Mouse (Mus musculus) G1E-ER4 (cell line): Measurements from ENCODE around the gene Nkap. TPM values are rescaled to one million over a fixed set of nuclear protein-coding genes. Genes with fewer than 3 reads are reported as not detected.

Experiments used
- GATA1 ChIP-seq: IDR thresholded peaks from one replicate; pipeline ENCODE4 v1.8.0; 2012; ENCODE audit warnings: low read length, inconsistent platforms
- polyA plus RNA-seq: library from polyadenylated mRNA; stranded (reverse); fragments of >175 nt; gene quantifications from 2 replicates; pipeline ENCODE4 v1.2.3, GENCODE M21; 2012

Gene Nkap
- polyA plus RNA-seq, result 11.3 and 11.6 TPM in 2 replicates

DNA sequence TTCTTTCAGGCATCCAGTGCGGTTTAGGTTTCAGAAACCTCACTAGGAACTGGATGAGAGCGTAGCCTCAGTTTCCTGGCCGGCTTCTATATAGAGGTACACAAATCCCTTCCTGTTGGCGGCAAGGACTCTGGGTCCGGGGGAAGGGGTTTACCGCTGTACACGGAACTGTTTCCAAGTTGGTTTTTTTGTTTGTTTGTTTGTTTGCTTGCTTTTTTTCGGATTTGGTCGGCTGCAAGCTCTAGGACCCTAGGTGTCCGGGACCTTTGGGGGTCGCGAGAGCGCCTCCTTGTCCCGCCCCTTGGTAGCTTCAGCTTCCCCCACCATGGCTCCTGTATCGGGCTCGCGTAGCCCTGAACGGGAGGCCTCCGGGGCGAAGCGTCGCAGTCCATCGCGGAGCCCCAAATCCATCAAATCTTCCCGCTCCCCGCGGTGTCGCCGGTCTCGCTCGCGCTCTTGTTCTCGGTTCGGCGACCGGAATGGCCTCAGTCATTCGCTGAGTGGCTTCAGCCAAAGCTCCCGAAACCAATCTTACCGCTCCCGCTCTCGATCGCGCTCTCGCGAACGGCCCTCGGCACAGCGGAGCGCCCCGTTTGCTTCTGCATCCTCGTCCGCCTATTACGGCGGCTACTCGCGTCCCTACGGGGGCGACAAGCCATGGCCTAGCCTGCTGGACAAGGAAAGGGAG is at the start of gene Nkap:
Nkap (plus strand) TSS at position 125 of the 688 bp plus-strand sequence.
- no peak for TF ChIP-seq GATA1

- no peak for TF ChIP-seq GATA1
Observed at GRCm38 (mm10) chrX:37081194-37081593, 45.4 kb upstream of the Nkap start.

DNA sequence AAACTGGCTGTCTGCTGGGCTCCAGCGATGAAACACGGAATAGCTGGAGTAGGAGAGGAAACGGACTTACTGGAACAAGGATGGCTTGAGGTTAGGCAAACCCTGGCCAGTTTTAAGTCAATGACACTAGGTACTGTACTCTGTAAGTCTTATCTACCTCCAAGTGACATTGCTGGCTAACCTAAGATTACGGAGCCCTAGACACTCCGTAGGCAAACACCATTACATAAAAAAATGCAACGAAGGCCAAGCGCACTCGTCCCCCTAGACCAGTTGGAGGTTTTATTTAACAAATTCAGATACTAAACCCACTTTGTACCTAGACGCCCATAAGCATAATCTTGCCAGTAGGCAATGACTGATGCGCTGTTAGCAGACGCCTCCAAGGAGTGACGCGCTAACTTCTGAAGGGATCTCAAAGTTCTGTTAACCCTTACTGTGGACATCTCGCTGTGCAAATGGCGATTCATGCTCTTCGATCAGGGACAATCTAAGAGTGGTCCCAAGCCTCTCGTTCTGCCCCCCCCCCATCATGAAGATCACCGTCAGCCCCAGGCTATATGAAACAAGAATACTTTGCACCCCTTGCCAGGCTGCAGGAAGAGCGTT is 42.2 kb upstream of the Nkap start:
- no peak for TF ChIP-seq GATA1

- TF ChIP-seq GATA1, result no peak
Observed at GRCm38 (mm10) chrX:37084927-37085660, 41.5 kb upstream of the Nkap start, which contains the start of gene Rpl39. Rpl39 (minus strand) TSS chrX:37085402.

DNA sequence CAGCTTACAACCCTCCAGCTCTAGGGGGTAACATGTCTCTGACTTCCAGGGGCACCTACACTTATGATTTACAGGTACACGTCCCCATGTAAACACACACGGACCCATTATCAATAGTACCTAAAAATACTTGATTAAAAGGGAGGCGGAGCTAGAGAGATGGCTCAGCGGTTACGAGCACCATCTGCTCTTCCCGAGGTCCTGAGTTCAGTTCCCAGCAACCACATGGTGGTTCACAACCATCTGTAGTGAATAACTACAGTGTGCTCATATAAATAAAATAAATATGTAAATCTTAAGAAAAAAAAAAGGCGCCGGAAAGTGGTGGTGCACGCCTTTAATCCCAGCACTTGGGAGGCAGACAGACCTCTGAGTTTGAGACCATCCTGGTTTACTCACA is 40.9 kb upstream of the Nkap start:
- no peak for TF ChIP-seq GATA1

- TF ChIP-seq GATA1, result no peak
Observed at GRCm38 (mm10) chrX:37088778-37089177, 37.8 kb upstream of the Nkap start.

DNA sequence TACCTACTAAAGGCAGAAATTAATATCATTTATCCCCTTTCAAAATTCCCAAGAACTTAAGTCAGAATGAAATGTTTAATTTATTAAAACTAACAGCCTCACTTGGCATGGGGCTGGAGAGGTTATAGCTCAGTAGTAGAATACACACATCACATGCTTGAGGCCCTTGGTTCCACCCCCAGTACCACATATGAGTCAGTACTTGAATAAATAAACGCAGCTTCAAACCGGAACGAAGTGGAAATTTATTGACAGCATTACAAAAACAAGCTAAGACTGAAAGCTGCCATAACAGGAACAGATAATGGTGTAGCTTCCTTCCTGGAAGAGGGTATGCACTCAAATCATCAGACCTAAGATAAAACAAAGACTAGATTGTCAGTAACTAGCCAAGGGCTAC is 35.1 kb upstream of the Nkap start:
- no peak for TF ChIP-seq GATA1

- no peak for TF ChIP-seq GATA1
Observed at GRCm38 (mm10) chrX:37095106-37095768, 31.4 kb upstream of the Nkap start.

- TF ChIP-seq GATA1, result no peak
Observed at GRCm38 (mm10) chrX:37098681-37099080, 27.9 kb upstream of the Nkap start.

DNA sequence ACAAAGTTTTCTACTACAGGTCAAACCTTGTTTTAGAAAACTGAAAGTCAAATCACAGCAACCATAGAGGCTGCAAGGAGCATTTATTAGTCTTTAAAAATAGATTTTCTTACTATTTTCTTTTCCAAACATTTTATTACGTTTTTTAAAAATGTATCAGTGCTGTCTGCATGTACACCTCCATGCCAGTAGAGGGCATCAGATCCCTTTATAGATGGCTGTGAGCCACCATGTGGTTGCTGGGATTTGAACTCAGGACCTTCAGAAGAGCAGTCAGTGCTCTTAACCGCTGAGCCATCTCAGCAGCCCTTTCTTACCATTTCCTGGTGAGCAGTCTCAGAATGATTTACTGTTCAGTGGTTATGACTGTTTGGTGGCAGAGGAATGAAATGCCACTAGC is 22.8 kb upstream of the Nkap start:
- TF ChIP-seq GATA1, result no peak

GRCm38 (mm10) chrX:37109526-37110192 is 16.9 kb upstream of the Nkap start:
- no peak for TF ChIP-seq GATA1

DNA sequence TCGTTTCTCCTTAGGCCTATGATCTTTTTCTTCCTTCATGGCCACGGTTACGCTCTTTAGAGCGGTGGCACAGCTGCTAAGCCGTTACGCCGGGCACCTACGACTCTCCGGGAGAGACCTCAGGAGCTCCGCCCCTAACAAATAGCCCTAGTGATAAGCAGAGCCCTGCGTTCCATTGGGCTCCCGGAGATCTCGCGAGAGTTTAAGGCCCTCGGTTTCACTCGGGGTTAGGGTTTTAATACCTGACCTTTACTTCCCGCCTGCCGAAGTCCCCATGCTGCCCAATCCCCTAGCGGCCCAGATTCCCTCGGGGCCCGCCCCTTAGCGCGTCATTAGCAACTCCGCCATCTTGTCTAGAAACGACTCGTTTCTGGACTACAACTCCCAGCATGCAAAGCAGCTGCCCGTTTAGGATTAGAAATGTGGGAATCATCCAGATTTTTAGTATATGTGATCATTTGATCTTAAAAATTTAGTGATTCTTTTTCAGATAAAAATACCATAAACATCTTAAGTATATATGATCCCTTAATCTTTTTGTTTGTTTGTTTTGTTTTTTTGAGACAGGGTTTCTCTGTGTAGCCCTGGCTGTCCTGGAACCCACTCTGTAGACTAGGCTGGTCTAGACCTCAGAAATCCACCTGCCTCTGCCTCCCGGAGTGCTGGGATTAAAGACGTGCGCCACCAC is 16.3 kb upstream of the Nkap start, which contains the start of gene Upf3b:
Upf3b (minus strand) TSS at position 130 of the 688 bp plus-strand sequence.
- no peak for TF ChIP-seq GATA1

DNA sequence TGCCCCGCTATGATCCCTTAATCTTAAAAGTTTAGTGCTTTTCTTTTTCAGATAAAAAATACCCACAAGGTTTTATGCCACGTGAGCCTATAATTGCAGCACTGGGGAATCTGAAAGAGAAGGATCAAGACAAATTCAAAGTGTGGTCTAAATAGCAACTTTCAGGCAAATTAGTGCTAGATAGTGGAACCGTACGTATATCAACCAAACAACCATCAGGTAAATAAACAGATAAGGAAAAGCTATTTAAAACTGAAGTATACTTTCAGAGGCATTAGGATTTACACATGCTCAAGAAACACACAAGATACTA is 15.8 kb upstream of the Nkap start:
- TF ChIP-seq GATA1, result no peak

GRCm38 (mm10) chrX:37117085-37117484 is 9.5 kb upstream of the Nkap start:
- TF ChIP-seq GATA1, result no peak

DNA sequence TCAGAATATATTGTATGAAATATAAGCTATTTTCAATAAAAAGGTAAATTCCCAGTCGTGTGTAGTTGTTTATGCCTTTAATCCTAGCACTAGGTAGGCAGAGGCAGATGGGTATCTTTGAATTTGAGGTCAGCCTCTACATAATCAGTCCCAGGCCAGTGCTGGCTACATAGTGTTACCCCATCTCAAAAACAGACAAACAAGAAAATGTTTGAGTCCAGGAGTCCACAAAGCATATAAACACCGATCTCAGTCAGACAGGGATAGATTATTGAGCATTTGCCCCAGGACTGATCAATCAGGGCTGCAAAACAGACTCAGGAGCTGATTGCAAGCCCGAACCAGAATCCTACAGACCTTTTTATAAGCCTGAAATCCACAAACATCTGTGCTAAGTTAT is 7.0 kb upstream of the Nkap start:
- no peak for TF ChIP-seq GATA1
